Mouse (Mus musculus) right cerebral cortex, adult 2 months (tissue): ENCODE measurements around the gene Ifnk.
A peak's percentile ranks its signal among the peaks of the same experiment; 100 is the strongest.

ENCODE experiments used
- DNase-seq, 2 experiments: peaks; one replicate each; pipeline ENCODE4 v3.0.0; 2021 to 2022; ENCODE audit warnings: low spot score in 2 of 2

Ifnk gene

GRCm38 (mm10) chr4:35138077-35138476 is 13.8 kb upstream of the Ifnk start:
- DNase-seq, result no peak

GRCm38 (mm10) chr4:35140317-35140716 is 11.5 kb upstream of the Ifnk start:
- DNase-seq, result no peak

- DNase-seq, result no peak
Observed at GRCm38 (mm10) chr4:35143472-35144102, 8.3 kb upstream of the Ifnk start.

- no peak for DNase-seq
Observed at GRCm38 (mm10) chr4:35145726-35146125, 6.1 kb upstream of the Ifnk start.

- DNase-seq, result no peak
Observed at GRCm38 (mm10) chr4:35146597-35146996, 5.3 kb upstream of the Ifnk start.

GRCm38 (mm10) chr4:35148326-35148725 is 3.5 kb upstream of the Ifnk start:
- no peak for DNase-seq

GRCm38 (mm10) chr4:35150706-35151105 is 1.1 kb upstream of the Ifnk start:
- DNase-seq, result no peak

- DNase-seq, result no peak
Observed at GRCm38 (mm10) chr4:35154051-35154450, 2.2 kb downstream of the Ifnk start.

- no peak for DNase-seq
Observed at GRCm38 (mm10) chr4:35155132-35155922, 3.5 kb downstream of the Ifnk start.

- peak in 1 of 2 experiments; percentile 21 for DNase-seq
Observed at GRCm38 (mm10) chr4:35156149-35156611, 4.3 kb downstream of the Ifnk start.

- DNase-seq, result peak; percentile 85 to 88
Observed at GRCm38 (mm10) chr4:35156751-35157611, 5.1 kb downstream of the Ifnk start, which contains the start of gene Mob3b. Gene Mob3b, minus strand, starts transcription at chr4:35157484.

- DNase-seq, result no peak
Observed at GRCm38 (mm10) chr4:35157815-35158214, 6.0 kb downstream of the Ifnk start.

- DNase-seq, result no peak
Observed at GRCm38 (mm10) chr4:35165275-35165674, 13.4 kb downstream of the Ifnk start.

- no peak for DNase-seq
Observed at GRCm38 (mm10) chr4:35165947-35166346, 14.1 kb downstream of the Ifnk start.

- no peak for DNase-seq
Observed at GRCm38 (mm10) chr4:35167855-35168254, 16.0 kb downstream of the Ifnk start.

- no peak for DNase-seq
Observed at GRCm38 (mm10) chr4:35169571-35170125, 17.8 kb downstream of the Ifnk start.

- DNase-seq, result no peak
Observed at GRCm38 (mm10) chr4:35172471-35172870, 20.6 kb downstream of the Ifnk start.

GRCm38 (mm10) chr4:35173551-35173950 is 21.7 kb downstream of the Ifnk start:
- DNase-seq, result no peak

GRCm38 (mm10) chr4:35175566-35175965 is 23.7 kb downstream of the Ifnk start:
- no peak for DNase-seq

GRCm38 (mm10) chr4:35177926-35178645 is 26.2 kb downstream of the Ifnk start:
- DNase-seq, result no peak
